Mouse (Mus musculus): ENCODE results near the gene Ube3a. TPM values are rescaled to one million over a fixed set of nuclear protein-coding genes. Genes with fewer than 3 reads are reported as not detected.

The Ube3a gene
- total RNA-seq (2021), result 100 to 1,000 TPM; 149 to 181 TPM
- long read RNA-seq, experiment 1, full-length matches to known transcripts, result 54 of 70 reads
- long read RNA-seq, experiment 1, partial matches to known transcripts, result 4 of 70 reads
- long read RNA-seq, experiment 1, other reads (novel, unspliced or antisense), result 12 of 70 reads
- long read RNA-seq, experiment 2, full-length matches to known transcripts, result 177 of 237 reads
- long read RNA-seq, experiment 2, partial matches to known transcripts, result 18 of 237 reads
- long read RNA-seq, experiment 2, other reads (novel, unspliced or antisense), result 42 of 237 reads

GRCm38 (mm10) chr7:59228045-59228865 is at the start of gene Ube3a:
TSS of gene Ube3a (plus strand) at chr7:59228750.
- peak; percentile 97 for DNase-seq (ENCODE audit: low spot score in 2 of 2)

- no peak for DNase-seq (ENCODE audit: low spot score in 2 of 2)
Observed at GRCm38 (mm10) chr7:59192831-59193230, 35.7 kb upstream of the Ube3a start.

GRCm38 (mm10) chr7:59214911-59215310 is 13.6 kb upstream of the Ube3a start:
- DNase-seq (ENCODE audit: low spot score in 2 of 2), result no peak

- no peak for DNase-seq (ENCODE audit: low spot score in 2 of 2)
Observed at GRCm38 (mm10) chr7:59221244-59221643, 7.3 kb upstream of the Ube3a start.

DNA sequence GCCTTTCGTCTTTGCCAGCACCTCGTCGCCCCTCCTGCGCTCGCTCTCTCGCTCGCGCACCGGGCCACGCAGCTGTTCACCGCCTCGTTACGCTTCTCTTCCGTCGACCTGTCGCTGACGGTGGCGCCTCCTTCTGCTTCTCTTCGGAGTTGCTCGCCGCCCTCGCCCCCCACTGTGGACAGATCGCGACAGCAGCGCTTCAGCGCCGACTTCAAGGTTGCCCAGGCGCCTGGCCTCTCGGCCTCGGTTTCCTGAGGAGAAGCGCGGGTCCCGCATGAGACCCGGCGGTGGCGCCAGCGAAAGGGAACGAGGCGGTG is 274 bp downstream of the Ube3a start:
- DNase-seq (ENCODE audit: low spot score in 2 of 2), result peak in 1 of 2 experiments; percentile 70

- DNase-seq (ENCODE audit: low spot score in 2 of 2), result peak in 1 of 2 experiments; percentile 74
Observed at GRCm38 (mm10) chr7:59229183-59229911, 797 bp downstream of the Ube3a start.

GRCm38 (mm10) chr7:59230304-59230703 is 1.8 kb downstream of the Ube3a start:
- no peak for DNase-seq (ENCODE audit: low spot score in 2 of 2)

DNA sequence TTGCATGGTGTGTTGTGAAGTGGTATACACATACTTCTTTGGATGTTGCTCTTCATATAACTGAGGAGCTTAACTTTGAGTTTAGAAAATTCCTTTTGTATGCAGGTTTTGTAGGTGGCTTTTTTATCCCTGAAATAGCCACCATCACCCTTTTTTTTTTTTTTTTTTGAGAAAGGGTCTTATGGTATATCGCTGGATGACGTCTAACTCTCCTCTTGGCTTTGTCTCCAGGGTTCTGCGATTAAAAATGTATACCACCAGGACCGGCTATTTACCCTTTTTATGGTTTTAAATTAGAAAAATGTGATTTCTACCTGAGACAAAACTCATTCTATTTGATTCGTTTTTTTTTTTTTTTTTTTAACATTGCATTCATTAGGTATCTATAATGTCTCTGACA is 2.2 kb downstream of the Ube3a start:
- DNase-seq (ENCODE audit: low spot score in 2 of 2), result no peak

GRCm38 (mm10) chr7:59231960-59232359 is 3.4 kb downstream of the Ube3a start:
- no peak for DNase-seq (ENCODE audit: low spot score in 2 of 2)

DNA sequence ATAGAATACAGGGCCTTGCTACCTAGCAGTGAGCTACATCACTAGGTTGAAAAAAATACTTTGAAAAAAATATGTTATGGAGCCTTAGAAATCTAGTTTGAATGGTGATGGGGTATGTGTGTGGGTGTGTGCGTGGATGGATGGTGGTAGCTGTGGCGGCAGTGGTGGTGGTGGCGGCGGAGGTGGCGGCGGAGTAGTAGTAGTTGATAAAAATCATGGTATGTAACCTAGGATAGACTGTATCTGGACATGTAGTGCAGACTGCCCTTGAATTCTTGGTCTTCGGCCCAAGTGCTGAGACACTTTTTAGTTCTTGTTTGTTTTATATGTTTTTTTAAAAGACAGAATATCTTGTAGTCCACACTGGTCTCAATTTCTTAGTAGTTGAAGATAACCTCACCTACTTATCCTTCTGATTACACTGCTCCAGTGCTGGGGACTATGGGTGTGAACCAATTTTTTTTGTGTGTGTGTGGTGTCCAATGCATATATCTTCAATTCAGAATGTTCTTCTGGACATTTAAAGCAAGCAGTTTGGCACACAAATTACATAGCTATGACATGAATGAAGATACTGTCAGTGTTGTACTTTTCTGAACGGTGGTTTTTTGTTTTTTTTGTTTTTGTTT is 6.3 kb downstream of the Ube3a start:
- no peak for DNase-seq (ENCODE audit: low spot score in 2 of 2)

- no peak for DNase-seq (ENCODE audit: low spot score in 2 of 2)
Observed at GRCm38 (mm10) chr7:59243257-59243656, 14.7 kb downstream of the Ube3a start.

DNA sequence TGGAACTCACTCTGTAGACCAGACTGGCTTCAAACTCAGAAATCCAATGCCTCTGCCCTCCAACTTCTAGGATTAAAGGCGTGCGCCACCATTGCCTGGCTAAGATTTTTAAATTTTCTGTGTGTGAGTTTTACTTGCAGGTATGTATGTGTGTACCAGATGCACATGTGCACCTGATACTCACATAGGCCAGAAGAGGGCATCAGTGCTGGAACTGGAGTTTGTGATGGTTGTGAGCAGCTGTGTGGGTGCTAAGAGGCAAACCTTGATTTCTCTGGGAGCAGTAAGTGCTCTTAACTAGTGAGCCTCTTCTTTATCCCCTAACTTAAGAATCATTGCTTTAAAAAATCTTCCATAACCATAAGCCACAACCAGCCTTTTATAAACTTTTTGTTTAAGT is 17.0 kb downstream of the Ube3a start:
- no peak for DNase-seq (ENCODE audit: low spot score in 2 of 2)

DNA sequence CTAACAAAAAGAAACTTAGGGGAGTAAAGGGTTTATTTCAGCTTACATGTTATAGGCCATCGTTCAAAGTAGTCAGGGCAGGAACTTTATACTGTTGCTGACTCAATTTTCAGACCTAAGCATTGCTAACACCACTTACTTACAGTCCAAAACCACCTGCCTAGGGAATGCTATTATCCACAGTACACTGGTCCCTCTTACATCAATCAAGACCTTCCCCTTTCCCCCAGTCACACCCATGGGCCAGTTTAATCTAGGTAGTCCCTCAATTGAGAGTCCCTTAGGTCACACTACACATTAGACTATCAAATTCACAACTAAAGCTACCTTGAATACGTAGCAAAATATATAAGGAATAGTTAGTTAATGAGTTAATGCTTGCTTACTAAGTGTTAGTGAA is 24.8 kb downstream of the Ube3a start:
- no peak for DNase-seq (ENCODE audit: low spot score in 2 of 2)

GRCm38 (mm10) chr7:59265538-59265937 is 37.0 kb downstream of the Ube3a start:
- DNase-seq (ENCODE audit: low spot score in 2 of 2), result no peak

DNA sequence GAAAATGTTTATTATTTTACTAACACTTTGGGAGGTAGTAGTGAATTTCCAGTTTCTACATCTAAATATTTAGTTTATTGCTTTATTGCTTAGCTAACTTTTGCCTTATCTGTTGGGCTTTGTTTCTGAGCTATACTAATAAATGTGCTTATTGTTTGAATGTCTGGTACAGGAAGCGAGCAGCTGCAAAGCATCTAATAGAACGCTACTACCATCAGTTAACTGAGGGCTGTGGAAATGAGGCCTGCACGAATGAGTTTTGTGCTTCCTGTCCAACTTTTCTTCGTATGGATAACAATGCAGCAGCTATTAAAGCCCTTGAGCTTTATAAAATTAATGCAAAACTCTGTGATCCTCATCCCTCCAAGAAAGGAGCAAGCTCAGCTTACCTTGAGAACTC is 43.2 kb downstream of the Ube3a start:
- DNase-seq (ENCODE audit: low spot score in 2 of 2), result no peak

GRCm38 (mm10) chr7:59312576-59312975 is 84.0 kb downstream of the Ube3a start:
- DNase-seq (ENCODE audit: low spot score in 2 of 2), result no peak

- DNase-seq (ENCODE audit: low spot score in 2 of 2), result no peak
Observed at GRCm38 (mm10) chr7:59322759-59323158, 94.2 kb downstream of the Ube3a start.

Measured in adrenal gland, adult 18-20 months (tissue).